Mouse (Mus musculus) hindbrain, postnatal 0 days (tissue): Measurements from ENCODE around the gene Rbfox2. TPM values are rescaled to one million over a fixed set of nuclear protein-coding genes. Genes with fewer than 3 reads are reported as not detected.

Experiments used
- ATAC-seq: fragments of 200-750 bp; cut with Nextera tagmentation; 2 replicates; pipeline ENCODE4 v1.8.0; 2017; ENCODE audit warnings: mild to moderate bottlenecking, moderate TSS enrichment, moderate library complexity
- DNase-seq: peaks from one replicate; pipeline ENCODE4 v3.0.0-alpha.2; 2015; ENCODE audit warnings: low spot score
- H3K27ac ChIP-seq: fragments of 300-500 bp; sonication (generic); 2 replicates; pipeline ENCODE4 v1.5.1; 2014; ENCODE audit warnings: mild to moderate bottlenecking
- H3K27me3 ChIP-seq: fragments of 300-500 bp; sonication (generic); 2 replicates; pipeline ENCODE4 v1.6.1; 2014; ENCODE audit warnings: low read length, mixed read lengths; ENCODE audit not compliant: insufficient read depth
- H3K36me3 ChIP-seq: fragments of 300-500 bp; sonication (generic); 2 replicates; pipeline ENCODE4 v1.6.1; 2014; ENCODE audit warnings: low read length, mixed read lengths; ENCODE audit not compliant: insufficient read depth
- H3K4me1 ChIP-seq: fragments of 300-500 bp; sonication (generic); 2 replicates; pipeline ENCODE4 v1.6.1; 2014; ENCODE audit warnings: antibody characterized with exemption, low read length, mixed read lengths; ENCODE audit not compliant: insufficient read depth
- H3K4me2 ChIP-seq: fragments of 300-500 bp; sonication (generic); 2 replicates; pipeline ENCODE4 v1.6.1; 2014; ENCODE audit warnings: low read depth, mild to moderate bottlenecking, low read length, moderate library complexity, mixed read lengths
- H3K4me3 ChIP-seq: fragments of 300-500 bp; sonication (generic); 2 replicates; pipeline ENCODE4 v1.5.1; 2014; ENCODE audit warnings: low read length
- H3K9ac ChIP-seq: fragments of 300-500 bp; sonication (generic); replicated peaks from 2 replicates; pipeline ENCODE4 v1.6.1; 2014; ENCODE audit warnings: mild to moderate bottlenecking, low read length, moderate library complexity, mixed read lengths
- H3K9me3 ChIP-seq: fragments of 300-500 bp; sonication (generic); 2 replicates; pipeline ENCODE4 v1.6.1; 2016; ENCODE audit warnings: low read length, mixed read lengths
- CTCF ChIP-seq: IDR thresholded peaks from 2 replicates; pipeline ENCODE4 v1.5.1; 2016; ENCODE audit warnings: antibody characterized with exemption, control low read depth, low read depth
- WGBS: fragments of 180-500 bp; shearing (Covaris S2); extraction: QIAGEN DNeasy Blood & Tissue Kit; methylation state at CpG from one replicate; pipeline ENCODE4 v1.1.7; 2014; 5-methylcytosine and 5-hydroxymethylcytosine counted together
- polyA plus RNA-seq: library from polyadenylated mRNA; unstranded; fragments of >200 nt; fragmentation: Nextera tagmentation; extraction: Ambion mirVana; gene quantifications from 2 replicates; pipeline ENCODE4 v1.2.1, GENCODE M21; 2015
- total RNA-seq: library from RNA; depleted of rRNA; stranded (reverse); fragments of >200 nt; gene quantifications from 2 replicates; pipeline ENCODE4 v1.2.3, GENCODE M21; 2014

Gene Rbfox2
- total and polyA plus RNA-seq, 2 experiments from 2014 or later, result 91.9 to 294 TPM

DNA sequence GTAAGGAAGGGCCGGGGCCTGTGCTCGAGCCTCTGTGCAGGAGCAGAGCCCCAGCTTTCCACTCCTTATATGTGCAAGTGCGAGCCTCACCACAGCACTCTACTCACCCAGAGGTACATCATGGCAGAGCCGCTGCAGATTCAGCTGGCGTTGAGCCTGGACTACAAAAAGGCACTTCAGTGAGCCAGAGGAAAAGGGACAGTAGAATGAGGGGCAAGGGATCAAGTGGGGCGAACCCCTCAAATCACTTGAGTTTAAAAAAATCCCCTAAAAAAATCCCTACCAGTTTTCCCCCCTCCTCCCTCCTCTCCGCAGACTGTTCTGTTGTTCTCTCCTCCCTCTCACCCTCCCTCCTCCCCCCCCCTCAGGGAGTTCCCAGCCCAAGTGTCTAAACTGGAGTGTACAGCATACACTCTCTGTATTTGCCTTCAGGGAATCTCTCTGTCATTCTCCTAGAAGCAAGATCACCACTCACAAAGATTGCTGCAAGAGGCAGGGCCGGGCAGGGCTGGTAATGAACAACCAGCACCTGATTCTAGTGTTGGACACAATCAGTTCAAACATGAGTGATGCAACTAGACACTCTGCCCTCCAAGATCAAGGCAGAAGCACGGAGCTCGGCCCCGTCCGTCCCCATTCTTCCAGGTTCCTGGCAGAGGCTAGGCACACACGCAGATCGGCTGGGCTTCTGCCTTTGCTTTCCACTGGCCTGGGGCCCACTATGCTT lies 103.4 kb downstream of the Rbfox2 start:
- no peak for TF ChIP-seq CTCF
- 41% methylated on average over 14 of the region's 14 CpGs for WGBS
- Histone ChIP-seq H3K9me3 (no peaks in the 10 kb centered on the region), H3K4me1 (peaks cover 16% of the 10 kb centered on the region), H3K4me3 (no peak overlapping the region), H3K36me3 (no peaks in the 10 kb centered on the region), H3K9ac (peak overlapping the region; percentile 28; the same call in 1 of the 2 replicates), H3K4me2 (0 out of 2 replicates have a peak overlapping the region, but pooled peaks have one; percentile 21), H3K27me3 (no peaks in the 10 kb centered on the region), H3K27ac (peak overlapping the region; percentile 46; the same call in 1 of the 2 replicates)
- no peak for ATAC-seq
- peak; percentile 45 for DNase-seq

DNA sequence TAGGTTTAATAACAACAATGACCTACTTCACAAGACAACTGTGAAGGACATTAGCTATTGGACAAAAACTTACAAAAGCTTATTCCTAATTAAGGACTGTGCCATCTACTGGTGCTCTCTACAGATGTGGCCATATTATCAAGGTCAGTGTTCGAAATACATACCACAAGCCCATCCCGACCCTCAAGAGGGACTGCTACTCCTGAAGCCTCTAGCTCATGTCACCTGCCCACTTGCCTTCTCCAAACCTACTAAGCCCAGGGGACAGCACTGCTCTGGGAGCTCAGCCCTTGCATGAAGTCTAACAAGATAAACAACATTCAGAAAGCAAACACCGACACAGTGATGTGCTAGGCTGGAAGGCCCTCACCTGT lies 103.9 kb downstream of the Rbfox2 start:
- no peak for ATAC-seq
- H3K9me3 ChIP-seq, result no peaks in the 10 kb centered on the region
- no peak for TF ChIP-seq CTCF
- H3K4me2 ChIP-seq, result 0 out of 2 replicates have a peak overlapping the region, but pooled peaks have one; percentile 5
- H3K27ac ChIP-seq, result peak overlapping the region; percentile 46
- no peak overlapping the region for H3K9ac ChIP-seq
- no peak overlapping the region for H3K4me3 ChIP-seq
- WGBS, result 85% methylated on average over 3 of the region's 3 CpGs
- H3K27me3 ChIP-seq, result no peaks in the 10 kb centered on the region
- H3K36me3 ChIP-seq, result no peaks in the 10 kb centered on the region
- no peak for DNase-seq
- peaks cover 16% of the 10 kb centered on the region for H3K4me1 ChIP-seq

DNA sequence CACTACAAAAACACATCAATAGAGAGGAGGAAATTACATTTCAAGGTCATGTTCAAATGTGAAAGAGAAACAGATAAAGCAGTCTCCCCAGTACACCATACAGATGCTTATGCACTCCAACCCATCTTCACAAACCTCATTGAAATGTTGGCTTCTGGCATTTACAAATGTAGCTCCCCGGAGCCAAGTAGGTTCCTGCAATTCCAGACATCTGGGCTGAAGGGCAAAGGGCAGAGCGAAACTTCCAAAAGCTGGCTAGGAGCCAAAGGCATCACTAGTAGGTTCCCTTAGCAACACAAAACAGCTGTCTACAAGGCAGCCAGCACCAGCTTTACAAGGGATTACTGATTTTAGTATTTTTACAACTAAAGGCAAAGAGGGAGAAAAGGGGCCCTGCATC lies 104.6 kb downstream of the Rbfox2 start:
- Histone ChIP-seq H3K4me3 (no peak overlapping the region), H3K9ac (no peak overlapping the region), H3K27ac (0 out of 2 replicates have a peak overlapping the region, but pooled peaks have one; percentile 20)

DNA sequence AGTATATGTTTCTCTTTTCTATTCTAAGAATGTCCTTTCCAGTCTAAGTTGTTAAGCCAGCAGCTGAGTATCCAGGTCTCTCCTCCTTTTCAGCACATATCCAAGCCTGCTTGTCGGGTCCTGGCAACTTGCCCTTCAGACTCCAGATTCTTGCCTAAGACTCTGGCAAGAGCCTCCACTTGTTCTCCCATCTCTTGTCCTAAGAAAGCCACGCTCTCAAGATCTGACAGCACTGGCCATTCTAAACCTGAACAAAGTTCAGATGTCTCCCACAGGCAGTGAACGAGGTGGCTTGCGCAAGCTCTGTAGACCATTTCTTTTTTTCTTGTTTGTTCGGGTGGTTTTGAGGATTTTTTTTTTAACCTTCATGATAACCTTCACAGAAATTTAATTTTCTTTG lies 110.0 kb downstream of the Rbfox2 start:
- WGBS, result 65% methylated on average over 5 of the region's 5 CpGs

More for the DNA sequence above, 104.6 kb downstream of the Rbfox2 start:
- DNase-seq (peak; percentile 52), ATAC-seq (no peak)
- Histone ChIP-seq H3K9me3 (no peaks in the 10 kb centered on the region), H3K4me2 (no peak overlapping the region), H3K4me1 (peaks cover 16% of the 10 kb centered on the region), H3K36me3 (no peaks in the 10 kb centered on the region), H3K27me3 (no peaks in the 10 kb centered on the region)
- 24% methylated on average over 2 of the region's 2 CpGs for WGBS
- no peak for TF ChIP-seq CTCF

DNA sequence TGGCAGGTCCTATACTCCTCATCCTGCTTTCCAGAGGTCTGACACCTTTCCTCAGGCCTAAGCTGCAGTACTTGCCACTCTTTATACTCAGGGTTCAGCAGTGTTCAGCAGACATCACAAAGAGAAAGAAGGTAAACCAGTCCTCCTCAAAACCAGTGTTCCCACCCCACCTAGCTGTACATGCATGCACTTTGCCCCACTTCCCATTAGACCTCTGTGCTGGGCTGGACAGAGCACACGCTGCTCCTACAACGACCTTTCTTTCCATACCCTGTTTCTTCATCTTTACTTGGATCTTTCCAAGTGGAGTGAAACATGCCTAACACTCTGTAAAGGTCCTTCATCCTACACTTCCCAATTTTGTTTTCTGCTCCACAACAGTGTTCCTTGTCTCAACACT lies 110.8 kb downstream of the Rbfox2 start:
- WGBS, result 84% methylated on average over 2 of the region's 2 CpGs
- no peak overlapping the region for H3K9ac ChIP-seq
- H3K9me3 ChIP-seq, result no peaks in the 10 kb centered on the region
- H3K4me3 ChIP-seq, result no peak overlapping the region
- ATAC-seq (no peak), DNase-seq (no peak)
- no peak for TF ChIP-seq CTCF
- no peak overlapping the region for H3K4me2 ChIP-seq
- no peaks in the 10 kb centered on the region for H3K4me1 ChIP-seq
- no peak overlapping the region for H3K27ac ChIP-seq
- no peaks in the 10 kb centered on the region for H3K27me3 ChIP-seq
- no peaks in the 10 kb centered on the region for H3K36me3 ChIP-seq

More for the DNA sequence above, 110.0 kb downstream of the Rbfox2 start:
- TF ChIP-seq CTCF, result no peak
- no peak overlapping the region for H3K4me3 ChIP-seq
- H3K27ac ChIP-seq, result no peak overlapping the region
- H3K36me3 ChIP-seq, result no peaks in the 10 kb centered on the region
- peak; percentile 67 for DNase-seq
- no peaks in the 10 kb centered on the region for H3K27me3 ChIP-seq
- H3K4me1 ChIP-seq, result no peaks in the 10 kb centered on the region
- no peak overlapping the region for H3K9ac ChIP-seq
- H3K4me2 ChIP-seq, result no peak overlapping the region
- H3K9me3 ChIP-seq, result no peaks in the 10 kb centered on the region
- no peak for ATAC-seq

DNA sequence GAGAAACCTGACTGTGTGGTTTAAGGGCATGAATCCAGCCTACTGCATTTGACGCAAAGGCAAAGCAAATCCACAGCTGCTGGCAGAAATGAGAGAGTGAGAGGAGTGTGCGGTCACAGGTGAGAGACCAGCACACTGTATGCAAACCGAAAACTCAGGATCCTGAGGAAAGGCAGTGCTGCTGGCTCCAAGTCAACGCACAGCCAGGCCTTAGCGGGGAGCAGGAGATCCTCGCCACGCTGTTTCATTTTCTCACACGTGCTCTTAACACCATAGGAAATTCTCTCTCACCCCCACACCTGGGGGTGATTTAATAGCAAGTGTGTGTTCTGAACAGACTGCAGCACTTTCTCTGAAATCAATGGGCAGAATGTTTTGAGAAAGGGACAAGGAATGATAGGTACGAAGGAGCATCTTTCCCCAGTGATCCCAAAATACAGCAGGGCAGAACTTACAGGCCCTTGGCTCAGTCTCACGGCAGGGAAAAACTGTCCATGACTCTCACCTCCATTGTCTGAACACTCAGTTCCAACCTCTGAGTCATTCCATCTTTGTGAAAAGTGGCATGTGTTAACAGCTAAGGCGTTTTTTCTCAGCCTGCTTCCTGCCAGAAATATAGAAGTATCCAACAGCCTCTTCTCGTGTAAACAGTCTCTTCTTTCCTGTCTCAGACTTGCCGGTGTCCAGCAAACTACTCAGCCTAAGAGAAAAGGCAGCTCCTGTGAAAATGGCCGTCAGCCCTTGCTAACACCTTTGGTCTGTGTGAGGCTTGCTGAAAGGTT lies 114.5 kb downstream of the Rbfox2 start:
- Histone ChIP-seq H3K9ac (no peak overlapping the region), H3K4me2 (no peak overlapping the region), H3K4me1 (no peaks in the 10 kb centered on the region), H3K9me3 (no peaks in the 10 kb centered on the region), H3K4me3 (no peak overlapping the region), H3K27ac (no peak overlapping the region), H3K27me3 (no peaks in the 10 kb centered on the region), H3K36me3 (no peaks in the 10 kb centered on the region)
- no peak for ATAC-seq
- no peak for DNase-seq
- no peak for TF ChIP-seq CTCF
- WGBS, result 57% methylated on average over 14 of the region's 14 CpGs
